Mouse (Mus musculus) lung, embryonic 14.5 days (tissue): ENCODE results near the gene Pgp. TPM values are rescaled to one million over a fixed set of nuclear protein-coding genes. Genes with fewer than 3 reads are reported as not detected.

ENCODE experiments used
- ATAC-seq: fragments of 200-750 bp; cut with Nextera tagmentation; 2 replicates; pipeline ENCODE4 v1.8.0; 2017; ENCODE audit warnings: mild to moderate bottlenecking, moderate TSS enrichment, moderate library complexity; ENCODE audit not compliant: insufficient read depth
- DNase-seq: peaks from one replicate; pipeline ENCODE4 v3.0.0-alpha.2; 2015
- H3K27ac ChIP-seq: fragments of 300-500 bp; sonication (generic); 2 replicates; pipeline ENCODE4 v1.5.1; 2014; ENCODE audit warnings: low read depth, mild to moderate bottlenecking, moderate library complexity
- H3K27me3 ChIP-seq: fragments of 300-500 bp; sonication (generic); 2 replicates; pipeline ENCODE4 v1.6.1; 2014; ENCODE audit warnings: low read length, control low read depth; ENCODE audit not compliant: insufficient read depth
- H3K36me3 ChIP-seq: fragments of 300-500 bp; sonication (generic); 2 replicates; pipeline ENCODE4 v1.6.1; 2014; ENCODE audit warnings: control low read depth; ENCODE audit not compliant: insufficient read depth
- H3K4me1 ChIP-seq: fragments of 300-500 bp; sonication (generic); 2 replicates; pipeline ENCODE4 v1.6.1; 2014; ENCODE audit warnings: antibody characterized with exemption, control low read depth; ENCODE audit not compliant: insufficient read depth
- H3K4me2 ChIP-seq: fragments of 300-500 bp; sonication (generic); 2 replicates; pipeline ENCODE4 v1.6.1; 2014; ENCODE audit warnings: mild to moderate bottlenecking
- H3K4me3 ChIP-seq: fragments of 300-500 bp; sonication (generic); 2 replicates; pipeline ENCODE4 v1.5.1; 2014; ENCODE audit warnings: low read depth, low read length
- H3K9ac ChIP-seq: fragments of 300-500 bp; sonication (generic); 2 replicates; pipeline ENCODE4 v1.6.1; 2014
- H3K9me3 ChIP-seq: fragments of 300-500 bp; sonication (generic); 2 replicates; pipeline ENCODE4 v1.6.1; 2016; ENCODE audit warnings: low read depth, low read length, control low read depth
- CTCF ChIP-seq: IDR thresholded peaks from 2 replicates; pipeline ENCODE4 v1.5.1; 2016; ENCODE audit warnings: antibody characterized with exemption, low read depth
- WGBS: fragments of 180-500 bp; shearing (Covaris S2); extraction: QIAGEN DNeasy Blood & Tissue Kit; methylation state at CpG from one replicate; pipeline ENCODE4 v1.1.7; 2014; 5-methylcytosine and 5-hydroxymethylcytosine counted together
- polyA plus RNA-seq: library from polyadenylated mRNA; unstranded; fragments of >200 nt; fragmentation: Nextera tagmentation; extraction: Ambion mirVana; gene quantifications from 2 replicates; pipeline ENCODE4 v1.2.1, GENCODE M21; 2014

Pgp gene
- polyA plus RNA-seq, 1 experiment from 2014 or later, result 60.2 TPM

GRCm38 (mm10) chr17:24429201-24429983, 40.8 kb upstream of the Pgp start:
- no peak for TF ChIP-seq CTCF
- H3K4me1 ChIP-seq, result no peaks in the 10 kb centered on the region
- H3K27ac ChIP-seq, result peak overlapping the region; percentile 36; the same call in 1 of the 2 replicates
- DNase-seq, result no peak
- H3K4me2 ChIP-seq, result no peak overlapping the region
- H3K4me3 ChIP-seq, result no peak overlapping the region
- 75% methylated on average over 14 of the region's 14 CpGs for WGBS
- peaks cover 29% of the 10 kb centered on the region for H3K36me3 ChIP-seq
- no peak for ATAC-seq
- H3K9ac ChIP-seq, result no peak overlapping the region
- H3K9me3 ChIP-seq, result no peaks in the 10 kb centered on the region
- no peaks in the 10 kb centered on the region for H3K27me3 ChIP-seq

- WGBS, result 68% methylated on average over 5 of the region's 5 CpGs
These were observed 33.2 kb upstream of the Pgp start for GRCm38 (mm10) chr17:24437016-24437415.

DNA sequence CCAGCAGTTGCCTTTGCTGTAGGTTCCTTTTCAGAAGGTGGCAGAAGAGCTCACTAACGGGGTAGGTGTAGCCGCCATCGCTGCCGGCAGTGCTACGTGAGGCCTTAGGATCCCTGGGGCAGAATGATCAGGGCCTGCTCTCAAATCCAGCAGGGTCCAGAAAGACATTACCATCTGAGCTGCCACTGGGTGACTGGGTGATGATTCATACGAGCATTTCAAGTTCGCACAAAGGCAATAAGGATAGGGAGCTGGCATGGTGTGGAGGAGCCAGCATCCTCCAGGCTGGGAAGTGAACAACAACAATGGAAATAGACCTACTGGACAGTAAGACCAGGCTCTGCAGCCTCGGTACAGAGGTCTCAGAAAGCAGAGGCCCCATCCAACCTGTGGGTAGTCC, 29.8 kb upstream of the Pgp start:
- H3K9me3 ChIP-seq, result no peaks in the 10 kb centered on the region
- no peaks in the 10 kb centered on the region for H3K27me3 ChIP-seq
- 88% methylated on average over 8 of the region's 8 CpGs for WGBS
- ATAC-seq (no peak), DNase-seq (no peak)
- no peak overlapping the region for H3K9ac ChIP-seq
- no peak overlapping the region for H3K27ac ChIP-seq
- no peak for TF ChIP-seq CTCF
- no peak overlapping the region for H3K4me3 ChIP-seq
- H3K4me2 ChIP-seq, result no peak overlapping the region
- H3K36me3 ChIP-seq, result peaks cover 87% of the 10 kb centered on the region
- no peaks in the 10 kb centered on the region for H3K4me1 ChIP-seq

More at GRCm38 (mm10) chr17:24437016-24437415, 33.2 kb upstream of the Pgp start:
- peak; percentile 82 for TF ChIP-seq CTCF
- Histone ChIP-seq H3K9ac (no peak overlapping the region), H3K9me3 (no peaks in the 10 kb centered on the region), H3K27ac (no peak overlapping the region), H3K4me1 (no peaks in the 10 kb centered on the region), H3K36me3 (peaks cover 79% of the 10 kb centered on the region), H3K4me2 (no peak overlapping the region), H3K4me3 (no peak overlapping the region), H3K27me3 (no peaks in the 10 kb centered on the region)
- DNase-seq (peak; percentile 79), ATAC-seq (peak; percentile 70; the same call in 1 of the 2 replicates)

DNA sequence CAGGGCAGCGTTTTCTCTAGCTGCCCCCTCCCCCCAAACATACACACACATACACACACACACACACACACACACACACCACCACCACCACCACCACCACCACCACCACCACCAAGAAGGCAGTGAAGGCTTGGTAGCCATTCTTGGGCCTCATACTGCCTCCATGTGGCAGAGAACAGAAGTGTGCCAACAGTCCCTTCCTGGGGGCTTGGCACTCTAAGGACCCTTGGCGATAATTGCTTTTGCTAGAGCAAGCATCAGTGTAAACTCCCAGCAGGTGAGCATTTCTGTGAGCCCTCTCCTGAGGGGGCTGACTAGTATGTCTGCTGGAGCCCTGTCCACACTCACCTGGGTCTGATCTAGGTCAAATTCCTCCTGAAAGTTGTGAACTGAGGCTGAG, 29.0 kb upstream of the Pgp start:
- Histone ChIP-seq H3K4me1 (no peaks in the 10 kb centered on the region), H3K27ac (no peak overlapping the region), H3K9ac (no peak overlapping the region), H3K4me2 (no peak overlapping the region), H3K27me3 (no peaks in the 10 kb centered on the region), H3K4me3 (no peak overlapping the region), H3K36me3 (peaks cover 87% of the 10 kb centered on the region), H3K9me3 (no peaks in the 10 kb centered on the region)
- TF ChIP-seq CTCF, result peak; percentile 46
- no peak for DNase-seq
- ATAC-seq, result no peak
- 29% methylated on average over 2 of the region's 2 CpGs for WGBS

DNA sequence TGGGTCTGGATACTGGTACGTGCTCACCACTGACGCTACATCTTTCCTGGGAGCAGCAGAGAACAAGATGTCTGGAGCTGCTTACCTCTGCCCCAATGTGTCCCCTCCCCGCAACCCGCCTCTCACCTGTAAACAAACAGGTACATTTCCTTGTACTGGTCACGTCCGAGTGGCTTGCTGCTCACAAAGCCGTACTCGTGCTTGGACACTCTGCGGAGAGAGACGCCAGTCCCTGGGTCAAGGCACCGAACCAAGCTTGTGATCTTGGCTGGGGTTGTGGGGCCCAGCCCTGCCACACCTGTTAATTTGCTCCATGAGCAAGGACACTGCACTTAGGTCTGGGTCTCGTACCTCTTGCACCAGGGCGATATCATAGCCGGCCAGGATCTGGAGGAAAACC, 28.1 kb upstream of the Pgp start:
- DNase-seq (no peak), ATAC-seq (no peak)
- Histone ChIP-seq H3K9ac (no peak overlapping the region), H3K4me2 (no peak overlapping the region), H3K36me3 (peaks cover 88% of the 10 kb centered on the region), H3K27me3 (no peaks in the 10 kb centered on the region), H3K9me3 (no peaks in the 10 kb centered on the region), H3K4me1 (no peaks in the 10 kb centered on the region), H3K27ac (no peak overlapping the region), H3K4me3 (no peak overlapping the region)
- 84% methylated on average over 14 of the region's 14 CpGs for WGBS
- no peak for TF ChIP-seq CTCF

DNA sequence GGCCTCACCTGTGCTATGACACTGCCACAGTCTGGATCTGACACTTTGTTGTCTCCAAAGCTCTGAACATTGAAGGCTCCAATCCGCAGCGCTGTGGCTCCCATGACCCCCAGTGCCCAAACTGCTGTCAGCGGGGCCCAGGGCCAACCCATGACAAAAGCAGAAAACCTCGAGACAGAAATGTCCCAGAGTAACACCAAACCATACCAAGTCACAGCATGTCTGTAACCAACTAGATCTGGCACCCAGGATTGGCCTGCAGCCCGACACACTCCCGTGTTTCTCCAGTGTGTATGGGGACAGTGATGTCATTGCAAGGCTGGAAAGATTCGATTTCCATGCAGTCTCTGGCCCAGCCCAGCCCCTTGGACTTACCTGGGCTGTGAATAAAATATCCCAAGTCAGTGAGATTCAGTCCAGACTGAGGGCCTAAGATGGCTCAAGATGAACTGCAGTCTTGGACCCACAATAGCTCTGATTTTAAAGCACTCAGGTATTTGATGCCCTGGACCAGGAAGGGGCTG, 27.5 kb upstream of the Pgp start, which contains the start of gene Dnase1l2:
Gene Dnase1l2 (minus strand): TSS at position 474 of the 524 bp plus-strand sequence.
- H3K27ac ChIP-seq, result no peak within 1 kb of the TSS
- no peaks in the 10 kb centered on the region for H3K27me3 ChIP-seq
- no peaks in the 10 kb centered on the region for H3K9me3 ChIP-seq
- ATAC-seq, result no peak
- DNase-seq, result no peak
- H3K4me1 ChIP-seq, result no peaks in the 10 kb centered on the region
- WGBS, result 79% methylated on average over 7 of the region's 7 CpGs
- H3K4me3 ChIP-seq, result no peak within 1 kb of the TSS
- H3K4me2 ChIP-seq, result no peak within 1 kb of the TSS
- H3K9ac ChIP-seq, result no peak within 1 kb of the TSS
- no peak for TF ChIP-seq CTCF
- peaks cover 89% of the 10 kb centered on the region for H3K36me3 ChIP-seq

- ATAC-seq, result no peak
These were observed 26.8 kb upstream of the Pgp start for GRCm38 (mm10) chr17:24443409-24443808.

More at GRCm38 (mm10) chr17:24443409-24443808, 26.8 kb upstream of the Pgp start:
- no peak for TF ChIP-seq CTCF
- no peak overlapping the region for H3K27ac ChIP-seq
- no peak overlapping the region for H3K4me2 ChIP-seq
- no peak overlapping the region for H3K4me3 ChIP-seq
- 85% methylated on average over 4 of the region's 4 CpGs for WGBS
- H3K27me3 ChIP-seq, result no peaks in the 10 kb centered on the region
- no peaks in the 10 kb centered on the region for H3K4me1 ChIP-seq
- H3K9ac ChIP-seq, result no peak overlapping the region
- peaks cover 89% of the 10 kb centered on the region for H3K36me3 ChIP-seq
- H3K9me3 ChIP-seq, result no peaks in the 10 kb centered on the region
- DNase-seq, result no peak
